Mouse (Mus musculus) heart, adult 8-10 months (tissue): ENCODE data around the gene Hk2. TPM values are rescaled to one million over a fixed set of nuclear protein-coding genes. Genes with fewer than 3 reads are reported as not detected.
"Not testable (repeated sequence)": the region's sequence is repeated elsewhere in the genome, so short reads cannot be mapped to it uniquely, and the experiment has no call there.

Experiments used
- DNase-seq: peaks from one replicate; pipeline ENCODE4 v3.0.0; 2022; ENCODE audit warnings: low spot score
- total RNA-seq, 4 experiments: library from RNA; stranded (reverse); gene quantifications; 2 replicates each; pipeline ENCODE4 v1.2.4; 2022

Gene Hk2
- total RNA-seq, 4 experiments from 2014 or later, result 393 to 406 (median 396) TPM

GRCm38 (mm10) chr6:82689474-82689873 lies 84.8 kb downstream of the Hk2 start:
- no peak for DNase-seq

GRCm38 (mm10) chr6:82688586-82688985 lies 85.7 kb downstream of the Hk2 start:
- not testable (repeated sequence) for DNase-seq

GRCm38 (mm10) chr6:82684136-82684535 lies 90.1 kb downstream of the Hk2 start:
- no peak for DNase-seq

- DNase-seq, result not testable (repeated sequence)
These were observed 95.0 kb downstream of the Hk2 start for GRCm38 (mm10) chr6:82679286-82679685.

GRCm38 (mm10) chr6:82677629-82678028 lies 96.6 kb downstream of the Hk2 start:
- DNase-seq, result not testable (repeated sequence)

Other genes with a start within 250 kb of the Hk2 start
- gene Pole4, start 69.1 kb downstream of the Hk2 start, total RNA-seq, result 10 to 100 TPM; 15.0 to 19.2 (median 17.6) TPM
- gene Sema4f, start 165.3 kb upstream of the Hk2 start, total RNA-seq, result under 1 TPM in 3 of 4 experiments, not detected in 1; 0.17 to 0.31 (median 0.22) TPM
- not detected for gene M1ap, start 172.4 kb upstream of the Hk2 start, total RNA-seq